Mouse (Mus musculus) embryonic facial prominence, embryonic 15.5 days (tissue): ENCODE measurements around the gene Spo11. TPM values are rescaled to one million over a fixed set of nuclear protein-coding genes. Genes with fewer than 3 reads are reported as not detected.

Experiments
- ATAC-seq: fragments of 200-750 bp; cut with Nextera tagmentation; 2 replicates; pipeline ENCODE4 v1.8.0; 2017; ENCODE audit warnings: low read depth, moderate TSS enrichment; ENCODE audit not compliant: insufficient number of reproducible peaks, low FRiP score, low TSS enrichment
- H3K27ac ChIP-seq: fragments of 300-500 bp; sonication (generic); replicated peaks from 2 replicates; pipeline ENCODE4 v1.5.1; 2015; ENCODE audit warnings: mild to moderate bottlenecking, inconsistent platforms
- H3K27me3 ChIP-seq: fragments of 300-500 bp; sonication (generic); 2 replicates; pipeline ENCODE4 v1.6.1; 2015; ENCODE audit warnings: inconsistent platforms
- H3K36me3 ChIP-seq: fragments of 300-500 bp; sonication (generic); 2 replicates; pipeline ENCODE4 v1.6.1; 2015; ENCODE audit warnings: mild to moderate bottlenecking, inconsistent platforms
- H3K4me1 ChIP-seq: fragments of 300-500 bp; sonication (generic); 2 replicates; pipeline ENCODE4 v1.6.1; 2015; ENCODE audit warnings: inconsistent platforms
- H3K4me2 ChIP-seq: fragments of 300-500 bp; sonication (generic); replicated peaks from 2 replicates; pipeline ENCODE4 v1.6.1; 2015; ENCODE audit warnings: mild to moderate bottlenecking, inconsistent platforms
- H3K4me3 ChIP-seq: fragments of 300-500 bp; sonication (generic); replicated peaks from 2 replicates; pipeline ENCODE4 v1.5.1; 2015; ENCODE audit warnings: mild to moderate bottlenecking, inconsistent platforms
- H3K9ac ChIP-seq: fragments of 300-500 bp; sonication (generic); 2 replicates; pipeline ENCODE4 v1.6.1; 2015; ENCODE audit warnings: inconsistent platforms
- H3K9me3 ChIP-seq: fragments of 300-500 bp; sonication (generic); replicated peaks from 2 replicates; pipeline ENCODE4 v1.6.1; 2016; ENCODE audit warnings: inconsistent platforms
- WGBS: fragments of 180-500 bp; shearing (Covaris S2); methylation state at CpG from one replicate; pipeline ENCODE4 v1.1.7; 2015; 5-methylcytosine and 5-hydroxymethylcytosine counted together
- polyA plus RNA-seq: library from polyadenylated mRNA; unstranded; fragments of >200 nt; fragmentation: Nextera tagmentation; extraction: Ambion mirVana; gene quantifications from 2 replicates; pipeline ENCODE4 v1.2.1, GENCODE M21; 2015

Spo11 gene
- polyA plus RNA-seq, 1 experiment from 2014 or later: 6.5 TPM

DNA sequence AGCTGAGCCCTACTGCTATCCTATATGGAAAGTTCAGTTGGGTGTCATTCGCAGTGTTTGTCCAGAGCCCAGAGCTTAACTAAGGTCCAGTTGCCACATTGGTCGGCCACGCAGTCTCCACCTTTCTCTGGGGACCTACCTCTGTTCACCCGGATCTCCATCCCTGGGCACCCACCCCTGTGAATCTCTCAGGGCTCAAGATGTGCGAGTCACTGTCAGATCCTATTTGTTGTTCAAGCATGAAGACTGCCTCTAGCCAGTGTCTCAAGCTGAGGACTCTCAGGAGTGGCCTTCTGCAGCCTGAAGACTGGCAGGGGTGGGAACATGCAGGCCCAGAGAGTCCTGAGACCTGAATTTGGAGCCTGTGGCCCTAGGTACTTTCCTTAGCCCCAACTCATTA lies 58.6 kb downstream of the Spo11 start:
- H3K4me1 ChIP-seq: no peaks in the 10 kb centered on the region
- no peak overlapping the region for H3K9ac ChIP-seq
- no peak overlapping the region for H3K4me3 ChIP-seq
- WGBS: 88% methylated on average over 5 of the region's 5 CpGs
- no peak overlapping the region for H3K27ac ChIP-seq
- no peak overlapping the region for H3K4me2 ChIP-seq
- ATAC-seq: no peak
- H3K36me3 ChIP-seq: peaks cover 37% of the 10 kb centered on the region
- H3K27me3 ChIP-seq: no peaks in the 10 kb centered on the region
- no peaks in the 10 kb centered on the region for H3K9me3 ChIP-seq

DNA sequence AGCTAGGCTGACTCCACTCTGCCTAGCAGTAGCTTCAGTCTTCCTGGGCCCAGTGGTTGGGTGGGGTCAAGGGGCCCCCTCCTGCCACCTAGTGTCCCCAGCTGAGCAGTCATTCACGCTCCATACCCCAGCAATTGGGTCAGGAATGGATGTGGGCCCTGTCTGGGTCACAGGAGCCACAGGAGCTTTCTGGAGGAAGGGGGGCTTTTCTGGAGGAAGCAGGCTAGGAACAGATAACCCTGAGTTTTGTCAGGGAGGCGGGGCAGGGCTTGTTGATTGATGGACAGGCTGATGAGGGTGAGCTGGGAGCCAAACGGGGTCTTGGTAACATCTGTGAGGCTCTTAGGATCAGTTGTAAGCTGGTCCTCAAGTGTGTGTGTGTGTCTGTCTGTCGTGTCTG lies 59.1 kb downstream of the Spo11 start:
- Histone ChIP-seq H3K27ac (no peak overlapping the region), H3K9me3 (no peaks in the 10 kb centered on the region), H3K4me1 (no peaks in the 10 kb centered on the region), H3K9ac (no peak overlapping the region), H3K4me3 (no peak overlapping the region), H3K36me3 (peaks cover 33% of the 10 kb centered on the region), H3K27me3 (no peaks in the 10 kb centered on the region), H3K4me2 (no peak overlapping the region)
- WGBS: 70% methylated on average over 4 of the region's 4 CpGs
- ATAC-seq: no peak

DNA sequence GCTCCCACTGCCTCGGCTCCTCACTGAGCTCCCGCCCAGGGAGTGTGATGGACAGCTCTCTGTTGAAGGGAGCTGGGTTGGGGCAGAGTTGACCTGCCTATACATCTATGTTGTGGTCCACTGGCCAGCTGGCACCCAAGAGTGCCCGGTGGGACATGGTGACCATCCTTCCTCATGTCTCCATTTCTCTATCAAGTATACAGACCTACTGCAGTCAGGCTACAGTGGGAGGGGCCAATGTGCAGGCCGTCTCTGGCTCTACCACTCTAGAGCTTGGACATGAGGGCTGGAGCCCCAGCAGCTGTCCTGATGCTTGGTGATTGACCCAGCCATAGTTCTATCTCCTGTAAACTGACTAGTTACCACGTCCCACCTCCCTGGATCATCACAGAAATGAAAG lies 59.8 kb downstream of the Spo11 start:
- H3K4me3 ChIP-seq: no peak overlapping the region
- H3K4me2 ChIP-seq: no peak overlapping the region
- no peak for ATAC-seq
- H3K27me3 ChIP-seq: no peaks in the 10 kb centered on the region
- no peaks in the 10 kb centered on the region for H3K9me3 ChIP-seq
- H3K27ac ChIP-seq: no peak overlapping the region
- no peaks in the 10 kb centered on the region for H3K4me1 ChIP-seq
- WGBS: 76% methylated on average over 5 of the region's 5 CpGs
- peaks cover 27% of the 10 kb centered on the region for H3K36me3 ChIP-seq
- H3K9ac ChIP-seq: no peak overlapping the region

- no peak overlapping the region for H3K27ac ChIP-seq
- H3K27me3 ChIP-seq: no peaks in the 10 kb centered on the region
- H3K9me3 ChIP-seq: no peaks in the 10 kb centered on the region
- no peak overlapping the region for H3K9ac ChIP-seq
- peaks cover 24% of the 10 kb centered on the region for H3K36me3 ChIP-seq
- WGBS: 70% methylated on average over 7 of the region's 7 CpGs
- ATAC-seq: no peak
- H3K4me2 ChIP-seq: no peak overlapping the region
- H3K4me3 ChIP-seq: no peak overlapping the region
- H3K4me1 ChIP-seq: 0 out of 2 replicates have a peak, but pooled peaks cover under 1% of the 10 kb centered on the region
Measured at GRCm38 (mm10) chr2:173037827-173038607, 60.5 kb downstream of the Spo11 start.

DNA sequence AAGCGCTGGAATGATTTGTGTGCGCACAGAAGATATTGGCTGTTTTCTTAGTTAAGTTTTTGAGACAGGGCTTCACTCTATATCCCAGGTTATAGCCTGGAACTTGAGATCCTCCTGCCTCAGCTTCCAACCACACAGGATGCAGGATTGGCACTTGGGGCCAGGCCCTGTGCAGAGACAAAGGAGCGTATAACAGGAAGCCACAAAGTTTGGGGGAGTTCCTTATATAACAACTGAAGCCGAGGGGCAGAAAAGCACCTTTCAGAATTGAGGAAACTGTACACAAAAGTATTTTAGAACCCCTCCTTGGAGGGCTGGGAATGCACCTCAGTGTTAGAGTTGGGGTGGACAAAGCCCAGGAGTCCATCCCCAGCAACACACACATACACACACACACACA lies 61.5 kb downstream of the Spo11 start:
- ATAC-seq: no peak
- WGBS: 90% methylated on average over 4 of the region's 4 CpGs
- H3K4me3 ChIP-seq: no peak overlapping the region

GRCm38 (mm10) chr2:173040803-173041202 lies 63.3 kb downstream of the Spo11 start:
- H3K27ac ChIP-seq: no peak overlapping the region
- H3K9ac ChIP-seq: no peak overlapping the region
- no peaks in the 10 kb centered on the region for H3K9me3 ChIP-seq
- no peak overlapping the region for H3K4me2 ChIP-seq
- no peaks in the 10 kb centered on the region for H3K36me3 ChIP-seq
- WGBS: 88% methylated on average over 3 of the region's 3 CpGs
- no peak for ATAC-seq
- 0 out of 2 replicates have a peak, but pooled peaks cover 2% of the 10 kb centered on the region for H3K4me1 ChIP-seq
- H3K4me3 ChIP-seq: no peak overlapping the region
- no peaks in the 10 kb centered on the region for H3K27me3 ChIP-seq

More for the DNA sequence above, 61.5 kb downstream of the Spo11 start:
- Histone ChIP-seq H3K36me3 (peaks cover 14% of the 10 kb centered on the region; the same call in 1 of the 2 replicates), H3K4me1 (0 out of 2 replicates have a peak, but pooled peaks cover 2% of the 10 kb centered on the region), H3K9me3 (no peaks in the 10 kb centered on the region), H3K9ac (no peak overlapping the region), H3K27me3 (no peaks in the 10 kb centered on the region), H3K27ac (no peak overlapping the region), H3K4me2 (no peak overlapping the region)

DNA sequence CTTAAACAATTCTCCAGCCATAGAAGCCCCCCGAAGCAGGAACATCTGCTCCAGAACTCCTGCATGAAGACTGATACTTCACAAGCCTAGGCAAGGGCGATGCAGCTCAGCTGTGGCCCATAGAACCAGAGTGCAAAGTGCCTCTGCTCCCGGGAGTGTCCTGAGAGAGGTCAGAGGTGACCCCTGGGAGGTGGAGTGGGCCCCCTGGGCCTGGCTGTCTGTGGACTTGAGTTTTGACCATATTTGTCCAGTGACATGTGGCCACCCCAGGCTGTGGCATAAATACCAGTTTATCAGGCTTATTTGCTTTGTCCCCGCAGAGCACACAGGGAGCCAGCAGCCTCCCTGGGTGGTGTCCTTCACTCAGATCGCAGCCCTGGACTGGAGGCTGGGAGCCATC lies 63.7 kb downstream of the Spo11 start:
- WGBS: 58% methylated on average over 5 of the region's 5 CpGs
- no peak overlapping the region for H3K4me3 ChIP-seq
- ATAC-seq: no peak

DNA sequence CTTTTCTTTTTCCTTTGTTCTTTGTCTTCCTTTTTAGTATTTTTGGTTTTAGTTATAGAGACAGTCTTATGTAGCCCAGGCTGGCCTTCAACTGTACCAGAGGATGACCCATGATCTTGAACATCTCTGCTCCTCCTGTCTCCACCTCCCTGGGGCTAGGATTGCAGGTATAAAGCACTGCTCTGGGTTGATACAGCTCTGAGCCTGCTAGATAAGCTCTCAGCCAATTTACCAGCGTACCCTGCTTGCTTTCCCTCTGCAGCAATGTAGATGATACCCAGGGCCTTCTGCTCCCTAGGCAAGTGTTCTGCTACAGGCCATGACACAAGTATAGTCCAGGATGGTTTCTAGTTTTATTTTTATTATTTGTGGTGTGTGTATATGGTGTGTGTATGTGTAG lies 64.4 kb downstream of the Spo11 start:
- Histone ChIP-seq H3K9ac (no peak overlapping the region), H3K4me1 (peaks cover 6% of the 10 kb centered on the region; the same call in 1 of the 2 replicates), H3K27me3 (no peaks in the 10 kb centered on the region), H3K36me3 (no peaks in the 10 kb centered on the region), H3K4me2 (no peak overlapping the region), H3K27ac (no peak overlapping the region), H3K4me3 (no peak overlapping the region), H3K9me3 (no peaks in the 10 kb centered on the region)
- no peak for ATAC-seq
- 81% methylated on average over 1 of the region's 1 CpGs for WGBS

More for the DNA sequence above, 63.7 kb downstream of the Spo11 start:
- Histone ChIP-seq H3K36me3 (no peaks in the 10 kb centered on the region), H3K9ac (no peak overlapping the region), H3K4me2 (no peak overlapping the region), H3K27me3 (no peaks in the 10 kb centered on the region), H3K27ac (no peak overlapping the region), H3K4me1 (0 out of 2 replicates have a peak, but pooled peaks cover 2% of the 10 kb centered on the region), H3K9me3 (no peaks in the 10 kb centered on the region)

- Histone ChIP-seq H3K27ac (no peak overlapping the region), H3K36me3 (no peaks in the 10 kb centered on the region), H3K9me3 (no peaks in the 10 kb centered on the region), H3K4me3 (no peak overlapping the region), H3K4me2 (no peak overlapping the region), H3K9ac (no peak overlapping the region), H3K4me1 (peaks cover 8% of the 10 kb centered on the region; the same call in 1 of the 2 replicates), H3K27me3 (no peaks in the 10 kb centered on the region)
- ATAC-seq: no peak
- 61% methylated on average over 11 of the region's 11 CpGs for WGBS
Measured at GRCm38 (mm10) chr2:173042504-173043162, 65.1 kb downstream of the Spo11 start.
